Mouse (Mus musculus): Measurements from ENCODE around the gene Cnn1.

DNA sequence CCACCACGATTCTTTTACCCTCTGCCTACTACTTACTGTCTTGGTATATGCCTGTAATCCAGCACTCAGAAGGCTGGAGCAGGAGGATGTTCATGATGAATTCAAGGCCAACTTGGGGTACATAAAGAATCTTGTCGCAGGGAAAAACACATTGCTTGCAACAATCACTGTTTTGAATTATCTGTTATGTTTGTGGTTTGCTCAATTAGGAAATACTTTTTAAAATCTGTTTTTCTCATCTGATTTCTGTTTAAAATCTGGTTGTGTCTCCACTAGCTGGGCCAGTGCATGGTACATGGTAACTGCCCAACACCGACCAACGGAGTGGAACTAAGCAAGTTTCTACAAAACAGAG lies 14.4 kb upstream of the Cnn1 start:
- TF ChIP-seq EP300 (optimal IDR thresholded peaks at IDR 0.05) (no peak), CTCF (IDR thresholded peaks at IDR 0.05; ENCODE audit: low read depth) (no peak)
